Mouse (Mus musculus): Measurements from ENCODE around the gene Akap9. TPM values are rescaled to one million over a fixed set of nuclear protein-coding genes. Genes with fewer than 3 reads are reported as not detected.

Gene Akap9
- polyA plus RNA-seq, 1 experiment from 2014 or later = 118 TPM

DNA sequence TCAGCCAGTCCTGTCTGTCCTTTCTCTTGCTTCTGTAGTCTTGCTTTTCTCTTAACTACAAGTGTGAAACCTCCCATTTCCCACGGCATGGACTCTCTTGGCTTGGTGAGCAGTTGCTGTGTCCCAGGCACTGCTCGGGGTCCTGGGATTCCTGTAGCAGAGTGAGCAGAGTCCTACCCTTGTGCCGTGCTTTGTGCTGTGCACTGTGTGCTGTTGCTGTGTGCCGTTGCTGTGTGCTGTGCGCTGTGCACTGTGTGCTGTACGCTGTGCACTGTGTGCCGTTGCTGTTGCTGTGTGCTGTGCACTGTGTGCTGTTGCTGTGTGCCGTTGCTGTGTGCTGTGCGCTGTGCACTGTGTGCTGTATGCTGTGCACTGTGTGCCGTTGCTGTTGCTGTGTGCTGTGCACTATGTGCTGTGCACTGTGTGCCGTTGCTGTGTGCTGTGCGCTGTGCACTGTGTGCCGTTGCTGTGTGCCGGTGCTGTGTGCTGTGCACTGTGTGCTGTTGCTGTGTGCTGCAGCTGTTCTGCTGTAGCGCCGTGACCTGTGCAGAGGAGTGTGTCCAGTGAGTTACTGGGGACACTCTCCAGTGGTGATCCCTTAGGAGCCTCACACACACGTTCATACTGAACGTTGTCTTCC, 138.7 kb downstream of the Akap9 start:
- H3K27ac ChIP-seq = no peak overlapping the region
- H3K9me3 ChIP-seq = no peaks in the 10 kb centered on the region
- H3K4me1 ChIP-seq (replicated peaks) = no peaks in the 10 kb centered on the region
- no peak overlapping the region for H3K4me2 ChIP-seq (replicated peaks)
- H3K9ac ChIP-seq = no peak overlapping the region
- ATAC-seq = no peak
- WGBS = 86% methylated on average over 18 of the region's 18 CpGs
- H3K27me3 ChIP-seq (replicated peaks) = no peaks in the 10 kb centered on the region
- H3K36me3 ChIP-seq = peaks cover 30% of the 10 kb centered on the region
- H3K4me3 ChIP-seq (replicated peaks) = no peak overlapping the region

GRCm38 (mm10) chr5:4067203-4067602, 139.3 kb downstream of the Akap9 start:
- Histone ChIP-seq H3K27ac (no peak overlapping the region), H3K4me3 (replicated peaks) (no peak overlapping the region), H3K4me2 (replicated peaks) (no peak overlapping the region), H3K27me3 (replicated peaks) (no peaks in the 10 kb centered on the region), H3K9me3 (no peaks in the 10 kb centered on the region), H3K4me1 (replicated peaks) (no peaks in the 10 kb centered on the region), H3K36me3 (peaks cover 30% of the 10 kb centered on the region), H3K9ac (no peak overlapping the region)
- WGBS = 64% methylated on average over 3 of the region's 3 CpGs
- ATAC-seq = no peak

DNA sequence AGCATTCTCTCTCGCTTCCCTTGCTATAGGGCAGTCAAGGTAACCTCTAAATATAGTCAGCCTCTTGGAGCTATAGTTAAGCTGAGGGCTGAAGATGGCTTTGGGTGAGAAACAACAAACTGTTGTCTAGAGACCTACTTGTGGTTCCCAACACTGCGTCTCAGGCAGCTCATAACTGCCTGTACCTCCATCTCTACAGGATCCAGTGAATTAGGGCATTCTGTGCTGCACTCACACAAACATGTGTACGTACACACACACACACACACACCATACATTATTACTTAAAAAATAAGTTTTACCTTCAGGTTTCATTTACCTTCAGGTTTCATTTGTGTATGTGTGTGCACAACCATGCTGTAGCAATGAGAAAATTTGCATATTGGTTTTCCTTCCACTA, 151.2 kb downstream of the Akap9 start:
- no peak for ATAC-seq

DNA sequence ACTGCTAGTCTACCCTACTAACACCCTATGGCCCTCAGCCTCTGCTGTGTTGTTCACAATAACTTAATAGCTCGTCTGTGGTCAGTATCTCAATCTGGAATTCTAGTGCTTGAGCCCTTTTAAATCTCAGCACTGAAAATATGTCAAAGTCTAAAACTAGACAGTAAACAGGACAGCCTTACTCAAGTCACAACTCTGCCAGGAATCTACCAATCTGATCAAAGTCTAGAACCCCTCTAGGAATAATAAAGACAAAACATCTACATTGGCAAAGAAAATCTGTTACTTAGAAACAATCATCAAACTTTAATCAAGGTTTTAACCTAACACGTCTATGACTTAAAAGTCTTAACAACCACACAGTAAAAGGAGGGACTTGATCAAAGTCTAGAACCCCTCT, 153.0 kb downstream of the Akap9 start:
- ATAC-seq = no peak
- H3K4me3 ChIP-seq (replicated peaks) = no peak overlapping the region
- no peak overlapping the region for H3K4me2 ChIP-seq (replicated peaks)
- H3K9me3 ChIP-seq = no peaks in the 10 kb centered on the region
- no peak overlapping the region for H3K27ac ChIP-seq
- H3K4me1 ChIP-seq (replicated peaks) = no peaks in the 10 kb centered on the region
- H3K36me3 ChIP-seq = peaks cover 15% of the 10 kb centered on the region
- 85% methylated on average over 2 of the region's 2 CpGs for WGBS
- H3K27me3 ChIP-seq (replicated peaks) = no peaks in the 10 kb centered on the region
- H3K9ac ChIP-seq = no peak overlapping the region

More for the DNA sequence above, 151.2 kb downstream of the Akap9 start:
- Histone ChIP-seq H3K36me3 (peaks cover 11% of the 10 kb centered on the region), H3K9ac (no peak overlapping the region), H3K4me3 (replicated peaks) (no peak overlapping the region), H3K9me3 (no peaks in the 10 kb centered on the region), H3K4me2 (replicated peaks) (no peak overlapping the region), H3K27ac (no peak overlapping the region), H3K27me3 (replicated peaks) (no peaks in the 10 kb centered on the region), H3K4me1 (replicated peaks) (no peaks in the 10 kb centered on the region)
- 92% methylated on average over 3 of the region's 3 CpGs for WGBS

DNA sequence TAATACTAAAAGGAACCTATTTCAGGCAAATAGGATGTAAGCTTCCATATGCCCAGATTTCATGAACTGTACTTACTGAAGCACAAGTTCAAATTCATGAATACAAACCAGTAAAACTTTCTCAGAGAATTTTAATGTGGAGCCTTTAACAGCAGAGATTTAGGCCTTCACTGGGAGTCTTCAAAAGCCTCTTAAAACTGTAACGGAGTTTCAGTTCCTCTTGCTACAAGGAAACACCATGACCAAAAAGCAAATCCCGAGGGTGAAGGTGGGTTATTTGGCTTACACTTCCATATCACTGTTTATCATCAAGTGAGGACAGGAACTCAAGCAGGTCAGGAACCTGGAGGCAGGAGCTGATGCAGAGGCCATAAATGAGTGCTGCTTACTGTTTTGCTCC, 153.7 kb downstream of the Akap9 start:
- no peak overlapping the region for H3K27ac ChIP-seq
- no peaks in the 10 kb centered on the region for H3K4me1 ChIP-seq (replicated peaks)
- H3K27me3 ChIP-seq (replicated peaks) = no peaks in the 10 kb centered on the region
- H3K36me3 ChIP-seq = peaks cover 15% of the 10 kb centered on the region
- ATAC-seq = no peak
- H3K9me3 ChIP-seq = no peaks in the 10 kb centered on the region
- H3K4me2 ChIP-seq (replicated peaks) = no peak overlapping the region
- H3K9ac ChIP-seq = no peak overlapping the region
- 65% methylated on average over 2 of the region's 2 CpGs for WGBS
- H3K4me3 ChIP-seq (replicated peaks) = no peak overlapping the region

DNA sequence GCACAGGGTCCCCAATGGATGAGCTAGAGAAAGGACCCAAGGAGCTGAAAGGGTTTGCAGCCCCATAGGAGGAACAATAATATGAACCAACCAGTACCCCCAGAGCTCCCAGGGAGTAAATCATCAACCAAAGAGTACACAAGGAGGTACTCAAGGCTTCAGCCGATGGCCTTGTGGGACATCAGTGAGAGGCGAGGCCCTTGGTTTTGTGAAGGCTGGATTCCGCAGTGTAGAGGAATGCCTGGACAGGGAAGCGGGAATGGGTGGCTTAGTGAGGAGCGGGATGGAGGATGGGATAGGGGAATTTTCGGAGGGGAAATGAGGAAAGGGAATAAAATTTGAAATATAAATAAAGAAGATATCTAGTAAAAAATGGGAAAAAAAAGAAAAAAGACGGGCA, 157.1 kb downstream of the Akap9 start:
- Histone ChIP-seq H3K9me3 (no peaks in the 10 kb centered on the region), H3K9ac (no peak overlapping the region), H3K36me3 (peaks cover 25% of the 10 kb centered on the region), H3K4me1 (replicated peaks) (no peaks in the 10 kb centered on the region), H3K27me3 (replicated peaks) (no peaks in the 10 kb centered on the region), H3K27ac (no peak overlapping the region), H3K4me2 (replicated peaks) (no peak overlapping the region), H3K4me3 (replicated peaks) (no peak overlapping the region)
- peak; percentile 54; the same call in 1 of the 2 replicates for ATAC-seq
- WGBS = 72% methylated on average over 7 of the region's 7 CpGs

- H3K4me3 ChIP-seq (replicated peaks) = no peak overlapping the region
- WGBS = 89% methylated on average over 4 of the region's 4 CpGs
- peaks cover 26% of the 10 kb centered on the region for H3K36me3 ChIP-seq
- ATAC-seq = no peak
- no peaks in the 10 kb centered on the region for H3K9me3 ChIP-seq
- no peak overlapping the region for H3K27ac ChIP-seq
- no peaks in the 10 kb centered on the region for H3K4me1 ChIP-seq (replicated peaks)
- H3K27me3 ChIP-seq (replicated peaks) = no peaks in the 10 kb centered on the region
- no peak overlapping the region for H3K4me2 ChIP-seq (replicated peaks)
- no peak overlapping the region for H3K9ac ChIP-seq
Measured at GRCm38 (mm10) chr5:4086309-4086708, 158.5 kb downstream of the Akap9 start.

DNA sequence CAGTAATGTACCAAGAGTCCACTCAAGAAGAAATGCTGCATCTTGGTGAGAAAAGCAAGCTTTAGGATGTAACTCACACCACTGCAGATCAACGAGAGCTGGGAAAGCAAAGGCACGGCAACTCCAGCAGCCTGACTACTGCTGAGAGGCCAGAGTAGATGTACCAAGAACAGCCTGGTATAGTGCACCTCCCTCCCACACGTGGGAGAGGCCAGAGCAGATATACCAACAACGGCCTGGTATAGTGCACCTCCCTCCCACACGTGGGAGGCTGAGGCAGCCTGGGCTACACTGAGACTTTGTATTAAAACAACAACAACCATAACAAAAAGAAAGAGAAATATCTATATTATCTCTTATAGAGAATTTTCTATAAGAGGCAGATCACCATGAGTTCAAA, 160.3 kb downstream of the Akap9 start:
- Histone ChIP-seq H3K4me1 (replicated peaks) (no peaks in the 10 kb centered on the region), H3K4me3 (replicated peaks) (no peak overlapping the region), H3K27ac (no peak overlapping the region), H3K27me3 (replicated peaks) (no peaks in the 10 kb centered on the region), H3K9ac (no peak overlapping the region), H3K4me2 (replicated peaks) (no peak overlapping the region), H3K9me3 (no peaks in the 10 kb centered on the region), H3K36me3 (peaks cover 32% of the 10 kb centered on the region)
- 89% methylated on average over 5 of the region's 5 CpGs for WGBS
- ATAC-seq = no peak

GRCm38 (mm10) chr5:4094471-4094870, 166.6 kb downstream of the Akap9 start:
- Histone ChIP-seq H3K9me3 (no peaks in the 10 kb centered on the region), H3K36me3 (peaks cover 28% of the 10 kb centered on the region), H3K27me3 (replicated peaks) (no peaks in the 10 kb centered on the region), H3K4me3 (replicated peaks) (no peak overlapping the region), H3K9ac (no peak overlapping the region), H3K4me1 (replicated peaks) (no peaks in the 10 kb centered on the region), H3K4me2 (replicated peaks) (no peak overlapping the region), H3K27ac (no peak overlapping the region)
- no peak for ATAC-seq
- WGBS = 96% methylated on average over 5 of the region's 5 CpGs

DNA sequence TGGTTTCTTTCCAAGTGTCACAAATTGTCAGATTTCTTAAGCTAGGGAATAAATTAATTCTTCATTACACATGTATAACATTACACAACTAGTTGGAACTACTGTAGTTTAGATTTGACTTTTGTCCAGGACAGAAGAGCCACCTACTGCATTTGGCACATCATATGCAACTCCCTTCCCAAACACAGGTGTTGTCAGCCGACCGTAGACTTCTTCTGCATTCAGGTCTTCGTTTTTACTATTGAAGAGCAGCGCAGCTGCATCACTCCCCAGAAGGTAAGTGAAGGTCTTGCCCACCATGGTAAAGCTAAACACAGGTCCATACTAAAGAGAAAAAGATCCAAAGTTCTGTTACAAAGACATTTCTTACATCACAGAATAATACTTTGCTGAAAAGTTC, 173.2 kb downstream of the Akap9 start:
- no peaks in the 10 kb centered on the region for H3K9me3 ChIP-seq
- no peaks in the 10 kb centered on the region for H3K27me3 ChIP-seq (replicated peaks)
- no peak overlapping the region for H3K4me3 ChIP-seq (replicated peaks)
- H3K27ac ChIP-seq = no peak overlapping the region
- no peak for ATAC-seq
- H3K9ac ChIP-seq = no peak overlapping the region
- no peak overlapping the region for H3K4me2 ChIP-seq (replicated peaks)
- H3K36me3 ChIP-seq = peaks cover 20% of the 10 kb centered on the region
- WGBS = 92% methylated on average over 4 of the region's 4 CpGs
- no peaks in the 10 kb centered on the region for H3K4me1 ChIP-seq (replicated peaks)

DNA sequence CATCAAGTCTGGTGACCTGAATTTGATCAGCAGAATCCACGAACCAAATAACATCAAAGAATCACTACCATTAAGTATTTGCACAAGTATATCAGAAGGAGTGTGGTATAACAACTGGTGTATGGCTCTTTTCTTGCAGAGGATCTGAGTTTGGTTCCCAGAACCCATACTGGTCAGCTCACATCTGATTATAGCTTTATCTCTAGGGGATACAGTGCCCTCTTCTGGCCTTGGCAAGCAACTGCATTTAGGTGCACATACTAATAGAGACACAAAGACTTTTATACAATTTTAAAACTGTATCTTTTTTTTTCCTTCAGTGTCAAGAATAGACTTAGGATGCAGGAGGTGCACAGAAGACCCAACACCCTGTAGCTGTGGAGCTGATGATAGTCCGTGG, 173.9 kb downstream of the Akap9 start:
- Histone ChIP-seq H3K36me3 (peaks cover 20% of the 10 kb centered on the region), H3K27me3 (replicated peaks) (no peaks in the 10 kb centered on the region), H3K27ac (no peak overlapping the region), H3K9ac (no peak overlapping the region), H3K4me1 (replicated peaks) (no peaks in the 10 kb centered on the region), H3K9me3 (no peaks in the 10 kb centered on the region), H3K4me2 (replicated peaks) (no peak overlapping the region), H3K4me3 (replicated peaks) (no peak overlapping the region)
- 97% methylated on average over 2 of the region's 2 CpGs for WGBS
- ATAC-seq = no peak

- Histone ChIP-seq H3K36me3 (peaks cover 20% of the 10 kb centered on the region), H3K4me1 (replicated peaks) (no peaks in the 10 kb centered on the region), H3K9ac (peak overlapping the region; percentile 67), H3K4me3 (replicated peaks) (peak overlapping the region; percentile 82), H3K4me2 (replicated peaks) (peak overlapping the region; percentile 60), H3K27ac (peak overlapping the region; percentile 97), H3K9me3 (no peaks in the 10 kb centered on the region), H3K27me3 (replicated peaks) (no peaks in the 10 kb centered on the region)
- WGBS = under 1% methylated on average over 41 of the region's 41 CpGs
- ATAC-seq = peak; percentile 54
Measured at GRCm38 (mm10) chr5:4103626-4104340, 175.9 kb downstream of the Akap9 start.

All from intestine, embryonic 15.5 days (tissue).